Mouse (Mus musculus): Measurements from ENCODE around the gene Uck2.

DNA sequence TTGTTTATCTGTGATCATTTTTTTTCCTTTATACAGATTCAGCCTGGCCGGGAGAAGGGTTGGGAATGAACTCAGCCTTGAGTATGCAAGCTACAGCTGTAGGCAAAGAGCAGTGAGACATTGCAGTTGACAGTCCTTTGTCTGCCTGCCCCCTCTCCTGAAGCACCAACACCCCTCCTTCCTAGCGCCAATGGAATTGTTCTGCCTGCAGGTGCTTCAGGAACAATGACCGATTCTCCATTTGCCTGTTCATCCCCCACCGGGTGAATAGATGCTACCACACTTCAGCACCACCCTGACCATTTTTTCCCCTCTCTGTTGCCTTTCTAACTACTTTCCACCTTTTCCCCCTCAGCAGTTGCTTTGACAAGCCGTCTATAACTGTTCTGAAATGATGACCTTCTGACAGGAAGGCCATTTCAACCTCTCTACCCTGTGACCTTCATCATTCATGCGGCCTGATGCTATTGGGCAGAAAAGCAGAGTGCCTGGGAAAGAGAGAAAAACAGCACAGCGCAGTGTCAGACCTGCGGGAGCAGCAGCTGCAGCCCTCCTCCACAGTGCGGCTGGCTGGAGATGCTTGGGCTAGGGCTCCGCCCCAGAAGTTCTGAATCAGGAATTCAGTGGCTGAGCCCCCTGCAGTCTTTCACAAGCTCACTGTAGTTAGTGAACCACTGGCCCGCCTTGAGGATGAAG lies 4.6 kb upstream of the Uck2 start:
- TF ChIP-seq SRF (IDR thresholded peaks at IDR 0.05; ENCODE audit: control insufficient read depth, insufficient read length, low read depth) (no peak), POLR2A (IDR thresholded peaks at IDR 0.05; ENCODE audit: insufficient read length, low read depth) (no peak), E2F4 (IDR thresholded peaks at IDR 0.05; ENCODE audit: insufficient read depth) (no peak), CEBPB (IDR thresholded peaks at IDR 0.05; ENCODE audit: insufficient read depth, poor library complexity, severe bottlenecking) (no peak), MAX (IDR thresholded peaks at IDR 0.05; ENCODE audit: low read depth) (no peak)
